Mouse (Mus musculus): ENCODE measurements around the gene Gm30737. TPM values are rescaled to one million over a fixed set of nuclear protein-coding genes. Genes with fewer than 3 reads are reported as not detected.

Gene Gm30737
- polyA plus RNA-seq (2012; rRNA removed; ENCODE audit: low replicate concordance) = not detected in 2 replicates

GRCm38 (mm10) chrY:14400410-14400809 is at the start of gene Gm30737:
Gene Gm30737 (plus strand): TSS chrY:14400710.

